In the genomic region with DNA sequence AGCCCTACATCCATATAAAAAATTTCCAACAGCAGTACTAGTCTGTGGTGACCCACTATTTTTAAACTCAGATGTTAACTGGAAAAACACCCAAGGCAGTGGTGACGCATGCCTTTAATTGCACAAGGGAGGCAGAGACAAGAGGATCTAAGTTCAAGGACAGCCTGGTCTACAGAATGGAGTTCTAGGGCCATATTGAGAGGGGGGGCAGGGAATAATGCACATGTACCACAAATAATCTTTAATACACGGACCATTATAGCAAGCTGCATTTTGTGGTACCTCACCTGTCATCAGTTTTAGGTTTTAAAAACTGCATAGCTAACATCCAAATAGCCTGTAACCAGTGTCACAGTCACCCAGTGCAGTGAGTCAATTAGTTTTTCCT, we compare ENCODE assay signal across 8 mouse cellular contexts. TPM values are rescaled to one million over a fixed set of nuclear protein-coding genes. Genes with fewer than 3 reads are reported as not detected.
DNase-seq lines count a peak whose midpoint lies in the region; ATAC-seq and TF ChIP-seq lines count a peak whose summit lies in the region.
"Had no signal": no experiment of that assay in that cellular context is flagged by ENCODE, and none has a peak within 500 bp of the region (broad histone marks: within the 10 kb centered on the region; RNA-seq: fewer than 3 reads in every experiment).

No protein-coding gene starts in this region.

- H3K36me3 ChIP-seq in liver, adult 2 months (ENCODE audit: control insufficient read depth, insufficient read depth, low read length): peaks cover 45% of the 10 kb centered on the region
- H3K36me3 ChIP-seq in limb, embryonic 12.5 days: peaks cover 56% of the 10 kb centered on the region
- peaks cover 45% of the 10 kb centered on the region for H3K36me3 ChIP-seq in stomach, embryonic 14.5 days (ENCODE audit: control insufficient read depth, insufficient read depth, low read length)

- H3K79me2 ChIP-seq in liver, adult 2 months (ENCODE audit: control insufficient read depth, insufficient read depth, low read length): no peaks in the 10 kb centered on the region

- H3K9ac ChIP-seq in liver, adult 2 months (ENCODE audit: low read depth, low read length): no peak overlapping the region
- H3K9ac ChIP-seq in limb, embryonic 12.5 days (replicated peaks): no peak overlapping the region
- H3K9ac ChIP-seq in stomach, embryonic 14.5 days (replicated peaks; ENCODE audit: low read depth, low read length): no peak overlapping the region

- DNase-seq in liver, adult 2 months (ENCODE audit: extremely low read depth, low read depth, low spot score): peak; percentile 57
- DNase-seq in liver: no peak
- peak; percentile 63 for DNase-seq in adrenal gland, postnatal 14 days
- DNase-seq in frontal cortex, postnatal 14 days (ENCODE audit: low spot score in 2 of 2): no peak
- DNase-seq in frontal cortex, postnatal 36 days (ENCODE audit: low spot score in 2 of 2): no peak

- H3K27me3 ChIP-seq in liver, adult 2 months (ENCODE audit: control insufficient read depth, insufficient read depth, low read length): no peaks in the 10 kb centered on the region
- no peaks in the 10 kb centered on the region for H3K27me3 ChIP-seq in limb, embryonic 12.5 days
- H3K27me3 ChIP-seq in stomach, embryonic 14.5 days (ENCODE audit: control insufficient read depth, insufficient read depth, low read length): no peaks in the 10 kb centered on the region

- peak; percentile 30; the same call in 1 of the 2 replicates for ATAC-seq in limb, embryonic 12.5 days (ENCODE audit: insufficient number of reproducible peaks, insufficient read depth, low FRiP score, low TSS enrichment, low read depth)
- ATAC-seq in stomach, embryonic 14.5 days (ENCODE audit: insufficient number of reproducible peaks, insufficient read depth, low FRiP score, low read depth): 0 out of 2 replicates have a peak, but pooled peaks have one; percentile 6

- H3K4me1 ChIP-seq in liver, adult 2 months (ENCODE audit: control insufficient read depth, insufficient read depth, low read length): peaks cover 4% of the 10 kb centered on the region
- H3K4me1 ChIP-seq in limb, embryonic 12.5 days (replicated peaks): no peaks in the 10 kb centered on the region; the same call in 1 of the 2 replicates
- H3K4me1 ChIP-seq in stomach, embryonic 14.5 days (ENCODE audit: control insufficient read depth, insufficient read depth, low read length): 0 out of 2 replicates have a peak, but pooled peaks cover 4% of the 10 kb centered on the region

- no peak overlapping the region for H3K4me2 ChIP-seq in limb, embryonic 12.5 days
- H3K4me2 ChIP-seq in stomach, embryonic 14.5 days (replicated peaks; ENCODE audit: low read depth, low read length): no peak overlapping the region

- H3K4me3 ChIP-seq in liver, adult 2 months (ENCODE audit: insufficient read depth, low read depth, low read length): no peak overlapping the region
- no peak overlapping the region for H3K4me3 ChIP-seq in limb, embryonic 12.5 days (replicated peaks)
- no peak overlapping the region for H3K4me3 ChIP-seq in stomach, embryonic 14.5 days (ENCODE audit: low read depth, low read length)

- TF ChIP-seq CTCF in liver, adult 2 months (IDR thresholded peaks at IDR 0.05; ENCODE audit: low read depth, low read length): no peak

- no peaks in the 10 kb centered on the region for H3K9me3 ChIP-seq in limb, embryonic 12.5 days
- H3K9me3 ChIP-seq in stomach, embryonic 14.5 days (ENCODE audit: control insufficient read depth, low read depth, low read length): no peaks in the 10 kb centered on the region

- TF ChIP-seq POLR2A in liver, adult 2 months (IDR thresholded peaks at IDR 0.05; ENCODE audit: extremely low read depth, insufficient read depth, low read length): no peak

- 49% methylated on average over 2 of the region's 2 CpGs for WGBS in liver, adult 2 months
- 45% methylated on average over 2 of the region's 2 CpGs for WGBS in limb, embryonic 12.5 days
- 47% methylated on average over 2 of the region's 2 CpGs for WGBS in stomach, embryonic 14.5 days

- no peak overlapping the region for H3K27ac ChIP-seq in liver, adult 2 months (replicated peaks; ENCODE audit: insufficient read depth, low read depth, low read length)
- H3K27ac ChIP-seq in limb, embryonic 12.5 days: no peak overlapping the region
- H3K27ac ChIP-seq in stomach, embryonic 14.5 days (ENCODE audit: low read length): no peak overlapping the region
- H3K27ac ChIP-seq: macrophage had no signal

RNA-seq across cellular contexts. Expression of gene Hnrnpa2b1, which starts 10.8 kb away (rescaled TPM):
- total RNA-seq in liver, adult 2 months (2014; rRNA removed): 151 and 166 TPM in 2 replicates
- polyA plus RNA-seq in liver, adult 2 months (2012; rRNA removed): 43.8 and 49.2 TPM in 2 replicates
- 794 and 798 TPM in 2 replicates for total RNA-seq in adrenal gland, postnatal 14 days (2021)
- 2,291 and 2,602 TPM in 2 replicates for polyA plus RNA-seq in limb, embryonic 12.5 days (2016; fragmentation: Nextera tagmentation; extraction: Ambion mirVana)
- polyA plus RNA-seq in stomach, embryonic 14.5 days (2014; fragmentation: Nextera tagmentation; extraction: Ambion mirVana): 1,176 and 1,224 TPM in 2 replicates

RNA-seq across cellular contexts. Expression of gene Cbx3, which starts 11.2 kb away (rescaled TPM):
- total RNA-seq in liver, adult 2 months (2014; rRNA removed): 37.7 and 42.0 TPM in 2 replicates
- 3.7 TPM in 2 replicates for polyA plus RNA-seq in liver, adult 2 months (2012; rRNA removed)
- 111 and 114 TPM in 2 replicates for total RNA-seq in adrenal gland, postnatal 14 days (2021)
- polyA plus RNA-seq in limb, embryonic 12.5 days (2016; fragmentation: Nextera tagmentation; extraction: Ambion mirVana): 622 TPM in 2 replicates
- 500 and 504 TPM in 2 replicates for polyA plus RNA-seq in stomach, embryonic 14.5 days (2014; fragmentation: Nextera tagmentation; extraction: Ambion mirVana)

RNA-seq across cellular contexts. Expression of gene Nfe2l3, which starts 26.4 kb away (rescaled TPM):
- 0.18 and 0.81 TPM in 2 replicates for total RNA-seq in liver, adult 2 months (2014; rRNA removed)
- polyA plus RNA-seq in liver, adult 2 months (2012; rRNA removed): 0.04 and 0.33 TPM in 2 replicates
- total RNA-seq in adrenal gland, postnatal 14 days (2021): 0.33 and 0.38 TPM in 2 replicates
- polyA plus RNA-seq in limb, embryonic 12.5 days (2016; fragmentation: Nextera tagmentation; extraction: Ambion mirVana): 0.96 and 1.4 TPM in 2 replicates
- polyA plus RNA-seq in stomach, embryonic 14.5 days (2014; fragmentation: Nextera tagmentation; extraction: Ambion mirVana): 7.5 and 9.3 TPM in 2 replicates
- polyA plus RNA-seq: macrophage had no signal

Comparison
In these comparisons a context has a peak if more than half of its experiments do, and no peak if none do; other contexts are left out.
1. DNase-seq: peak in liver, adult 2 months (single experiment) and adrenal gland, postnatal 14 days (single experiment); none in liver (single experiment), frontal cortex, postnatal 14 days (0 of 2) and frontal cortex, postnatal 36 days (0 of 2).
2. RNA of gene Hnrnpa2b1, which starts 10.8 kb away (polyA plus RNA-seq): 2,291 to 2,602 TPM in limb, embryonic 12.5 days and 1,176 to 1,224 TPM in stomach, embryonic 14.5 days; 43.8 to 49.2 TPM in liver, adult 2 months; every median in the first group is over 10 times any median in the second.
3. RNA of gene Cbx3, which starts 11.2 kb away (polyA plus RNA-seq): 622 TPM in limb, embryonic 12.5 days and 500 to 504 TPM in stomach, embryonic 14.5 days; 3.7 TPM in liver, adult 2 months; every median in the first group is over 100 times any median in the second.